Mouse (Mus musculus) megakaryocyte, embryonic 14.5 days (primary cell): ENCODE data around the gene Ltbp1. TPM values are rescaled to one million over a fixed set of nuclear protein-coding genes. Genes with fewer than 3 reads are reported as not detected.

Source experiments
- H3K27me3 ChIP-seq: replicated peaks from 2 replicates; pipeline ENCODE3; 2012; ENCODE audit warnings: inconsistent platforms
- H3K36me3 ChIP-seq: replicated peaks from 2 replicates; pipeline ENCODE3; 2012; ENCODE audit warnings: low read length, inconsistent platforms, mixed read lengths
- H3K4me1 ChIP-seq: 2 replicates; pipeline ENCODE4 v1.6.1; 2012; ENCODE audit warnings: inconsistent platforms
- H3K4me3 ChIP-seq: replicated peaks from 2 replicates; pipeline ENCODE3; 2012; ENCODE audit warnings: moderate library complexity, mild to moderate bottlenecking, inconsistent platforms
- H3K9me3 ChIP-seq: 2 replicates; pipeline ENCODE4 v1.6.1; 2012; ENCODE audit warnings: inconsistent platforms
- FLI1 ChIP-seq: IDR thresholded peaks from 2 replicates; pipeline ENCODE4 v1.6.1; 2012; ENCODE audit warnings: low read length, inconsistent platforms, mixed read lengths
- GATA1 ChIP-seq: IDR thresholded peaks from 3 replicates; pipeline ENCODE4 v1.6.1; 2012; ENCODE audit warnings: mixed read lengths, low read length, inconsistent platforms, borderline replicate concordance
- polyA plus RNA-seq: library from polyadenylated mRNA; stranded (reverse); fragments of >175 nt; gene quantifications from 2 replicates; pipeline ENCODE4 v1.2.3, GENCODE M21; 2012; ENCODE audit warnings: low replicate concordance; ENCODE audit not compliant: insufficient read depth

Ltbp1 gene
- polyA plus RNA-seq, 1 experiment = 30.6 TPM

- Histone ChIP-seq H3K4me1 (peaks cover 97% of the 10 kb centered on the region), H3K36me3 (peaks cover 81% of the 10 kb centered on the region), H3K27me3 (no peaks in the 10 kb centered on the region), H3K9me3 (no peaks in the 10 kb centered on the region), H3K4me3 (peak overlapping the region; percentile 57)
- TF ChIP-seq FLI1 (no peak), GATA1 (no peak)
Observed at GRCm38 (mm10) chr17:75055961-75056360, 50.6 kb downstream of the Ltbp1 start.

- peaks cover 80% of the 10 kb centered on the region for H3K36me3 ChIP-seq
- H3K27me3 ChIP-seq = no peaks in the 10 kb centered on the region
- no peak for TF ChIP-seq GATA1
- no peak for TF ChIP-seq FLI1
- no peaks in the 10 kb centered on the region for H3K9me3 ChIP-seq
- H3K4me1 ChIP-seq = peaks cover 97% of the 10 kb centered on the region
- peak overlapping the region; percentile 64 for H3K4me3 ChIP-seq
Observed at GRCm38 (mm10) chr17:75056631-75057030, 51.3 kb downstream of the Ltbp1 start.

GRCm38 (mm10) chr17:75066340-75066739, 61.0 kb downstream of the Ltbp1 start:
- no peak overlapping the region for H3K4me3 ChIP-seq
- no peaks in the 10 kb centered on the region; the same call in 1 of the 2 replicates for H3K9me3 ChIP-seq
- no peaks in the 10 kb centered on the region for H3K27me3 ChIP-seq
- no peak for TF ChIP-seq FLI1
- TF ChIP-seq GATA1 = no peak
- peaks cover 94% of the 10 kb centered on the region for H3K4me1 ChIP-seq
- H3K36me3 ChIP-seq = peaks cover 81% of the 10 kb centered on the region

GRCm38 (mm10) chr17:75067314-75067713, 61.9 kb downstream of the Ltbp1 start:
- Histone ChIP-seq H3K27me3 (no peaks in the 10 kb centered on the region), H3K9me3 (no peaks in the 10 kb centered on the region), H3K4me3 (no peak overlapping the region), H3K4me1 (peaks cover 94% of the 10 kb centered on the region), H3K36me3 (peaks cover 81% of the 10 kb centered on the region)
- TF ChIP-seq GATA1 (no peak), FLI1 (no peak)

GRCm38 (mm10) chr17:75069232-75069631, 63.9 kb downstream of the Ltbp1 start:
- Histone ChIP-seq H3K4me3 (no peak overlapping the region), H3K4me1 (peaks cover 96% of the 10 kb centered on the region), H3K27me3 (no peaks in the 10 kb centered on the region), H3K36me3 (peaks cover 81% of the 10 kb centered on the region), H3K9me3 (no peaks in the 10 kb centered on the region)
- TF ChIP-seq GATA1 = no peak

GRCm38 (mm10) chr17:75071174-75071573, 65.8 kb downstream of the Ltbp1 start:
- H3K9me3 ChIP-seq = no peaks in the 10 kb centered on the region
- peaks cover 85% of the 10 kb centered on the region for H3K36me3 ChIP-seq
- H3K4me1 ChIP-seq = peaks cover 98% of the 10 kb centered on the region
- H3K4me3 ChIP-seq = peak overlapping the region; percentile 59
- H3K27me3 ChIP-seq = no peaks in the 10 kb centered on the region
- TF ChIP-seq FLI1 = no peak
- no peak for TF ChIP-seq GATA1

- no peaks in the 10 kb centered on the region for H3K9me3 ChIP-seq
- H3K4me1 ChIP-seq = peaks cover 100% of the 10 kb centered on the region
- no peaks in the 10 kb centered on the region for H3K27me3 ChIP-seq
- no peak for TF ChIP-seq FLI1
- peak overlapping the region; percentile 2 for H3K4me3 ChIP-seq
- peaks cover 87% of the 10 kb centered on the region for H3K36me3 ChIP-seq
Observed at GRCm38 (mm10) chr17:75071749-75072148, 66.4 kb downstream of the Ltbp1 start.

- no peaks in the 10 kb centered on the region for H3K27me3 ChIP-seq
- H3K4me1 ChIP-seq = peaks cover 100% of the 10 kb centered on the region
Observed at GRCm38 (mm10) chr17:75073887-75074286, 68.5 kb downstream of the Ltbp1 start.

GRCm38 (mm10) chr17:75074978-75075699, 69.8 kb downstream of the Ltbp1 start:
- peak overlapping the region; percentile 64 for H3K4me3 ChIP-seq
- H3K4me1 ChIP-seq = peaks cover 99% of the 10 kb centered on the region
- no peaks in the 10 kb centered on the region for H3K27me3 ChIP-seq
- no peak for TF ChIP-seq FLI1
- TF ChIP-seq GATA1 = no peak
- H3K36me3 ChIP-seq = peaks cover 87% of the 10 kb centered on the region
- peaks cover 7% of the 10 kb centered on the region for H3K9me3 ChIP-seq

More at GRCm38 (mm10) chr17:75073887-75074286, 68.5 kb downstream of the Ltbp1 start:
- Histone ChIP-seq H3K4me3 (peak overlapping the region; percentile 82), H3K9me3 (no peaks in the 10 kb centered on the region), H3K36me3 (peaks cover 87% of the 10 kb centered on the region)
- TF ChIP-seq GATA1 (peak; percentile 96), FLI1 (0 out of 2 replicates have a peak, but pooled peaks have one; percentile 34)

- peaks cover 87% of the 10 kb centered on the region for H3K36me3 ChIP-seq
- peaks cover 11% of the 10 kb centered on the region for H3K9me3 ChIP-seq
- peaks cover 91% of the 10 kb centered on the region for H3K4me1 ChIP-seq
- H3K4me3 ChIP-seq = no peak overlapping the region
- TF ChIP-seq FLI1 (no peak), GATA1 (no peak)
- no peaks in the 10 kb centered on the region for H3K27me3 ChIP-seq
Observed at GRCm38 (mm10) chr17:75081401-75081800, 76.0 kb downstream of the Ltbp1 start.

GRCm38 (mm10) chr17:75082449-75082848, 77.1 kb downstream of the Ltbp1 start:
- Histone ChIP-seq H3K27me3 (no peaks in the 10 kb centered on the region), H3K4me3 (peak overlapping the region; percentile 65), H3K9me3 (peaks cover 11% of the 10 kb centered on the region), H3K4me1 (peaks cover 90% of the 10 kb centered on the region), H3K36me3 (peaks cover 84% of the 10 kb centered on the region)
- TF ChIP-seq FLI1 (no peak), GATA1 (no peak)
